Mouse (Mus musculus): Measurements from ENCODE around the gene BC030867. TPM values are rescaled to one million over a fixed set of nuclear protein-coding genes. Genes with fewer than 3 reads are reported as not detected.

The BC030867 gene
- polyA plus RNA-seq, 1 experiment from 2014 or later, result 6.8 TPM

DNA sequence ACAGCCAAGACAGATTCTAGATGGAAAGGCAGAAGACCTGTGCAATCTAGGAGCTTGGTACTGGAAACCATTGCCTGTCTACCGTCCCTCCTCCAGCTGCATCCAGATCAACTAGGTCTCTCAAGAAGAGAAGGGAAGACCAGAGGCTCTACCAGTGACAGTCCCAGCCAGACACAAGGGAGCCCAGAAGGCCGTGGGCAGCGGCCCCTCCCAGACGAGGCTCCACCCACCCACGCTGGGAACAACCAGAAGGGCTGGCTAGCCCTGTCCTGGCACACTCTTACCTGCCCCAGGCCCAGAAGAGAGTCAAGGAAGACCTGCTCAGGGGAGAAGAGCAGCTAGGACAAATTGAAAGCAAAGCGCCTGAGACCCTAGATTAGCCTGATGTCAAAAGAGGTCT, 28.2 kb upstream of the BC030867 start:
- POLR2A ChIA-PET, result interaction anchor here (1.1 kb wide), 1 partner anchor 10 kb away, joined by 3 read pairs; no protein-coding TSS in a partner anchor
- in situ Hi-C loops (cut with MboI; ENCODE audit: low pct_unique_long_range_greater_than_20kb), result no loop called here

DNA sequence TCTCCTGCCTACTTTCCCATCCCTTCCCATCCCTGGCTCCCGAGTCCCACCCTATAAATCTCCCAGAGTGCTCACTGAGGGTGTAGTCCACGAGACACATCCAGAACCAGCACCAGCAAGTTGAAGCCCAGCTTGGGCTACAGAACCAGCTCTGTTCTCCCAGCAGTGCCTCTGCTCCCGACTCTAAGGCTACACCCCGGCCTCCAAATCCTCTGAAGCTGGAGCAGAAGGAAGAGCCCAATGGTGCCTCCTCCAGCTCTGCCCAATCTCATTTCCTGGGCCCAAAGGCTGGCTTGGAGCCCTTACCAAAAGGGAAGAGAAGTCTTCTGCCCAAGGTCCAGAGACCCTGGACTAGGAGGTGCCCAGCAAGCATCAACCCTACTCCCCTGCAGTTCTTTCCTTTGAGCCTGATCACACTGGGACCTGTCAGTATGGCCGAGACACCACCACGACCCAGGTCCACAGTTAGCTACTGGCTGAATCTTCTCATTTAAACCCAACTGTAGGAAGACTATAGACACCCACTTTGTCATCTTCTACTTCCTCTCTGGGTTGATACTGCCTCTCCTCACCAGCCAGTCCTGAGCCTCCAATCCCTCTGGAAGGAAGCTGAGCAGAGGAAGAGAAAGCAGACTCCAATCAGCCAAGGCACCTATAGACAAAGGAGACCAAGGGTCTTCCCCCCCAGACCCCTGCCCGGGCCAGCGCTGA, 27.3 kb upstream of the BC030867 start:
- H3K27me3 ChIP-seq, result no peaks in the 10 kb centered on the region
- ATAC-seq (no peak), DNase-seq (ENCODE audit: low read depth, low spot score) (no peak)
- in situ Hi-C loops (cut with MboI; ENCODE audit: low pct_unique_long_range_greater_than_20kb), result no loop called here
- ChIA-PET CTCF (no interaction called here), POLR2A (interaction anchor here (1.1 kb wide), 1 partner anchor 11 kb away, joined by 3 read pairs; no protein-coding TSS in a partner anchor)
- TF ChIP-seq CTCF (IDR thresholded peaks at IDR 0.05), result no peak

More for the DNA sequence above, 28.2 kb upstream of the BC030867 start:
- CTCF ChIA-PET, result no interaction called here
- TF ChIP-seq CTCF (IDR thresholded peaks at IDR 0.05), result no peak
- no peaks in the 10 kb centered on the region for H3K27me3 ChIP-seq
- ATAC-seq, result no peak
- no peak for DNase-seq (ENCODE audit: low read depth, low spot score)

DNA sequence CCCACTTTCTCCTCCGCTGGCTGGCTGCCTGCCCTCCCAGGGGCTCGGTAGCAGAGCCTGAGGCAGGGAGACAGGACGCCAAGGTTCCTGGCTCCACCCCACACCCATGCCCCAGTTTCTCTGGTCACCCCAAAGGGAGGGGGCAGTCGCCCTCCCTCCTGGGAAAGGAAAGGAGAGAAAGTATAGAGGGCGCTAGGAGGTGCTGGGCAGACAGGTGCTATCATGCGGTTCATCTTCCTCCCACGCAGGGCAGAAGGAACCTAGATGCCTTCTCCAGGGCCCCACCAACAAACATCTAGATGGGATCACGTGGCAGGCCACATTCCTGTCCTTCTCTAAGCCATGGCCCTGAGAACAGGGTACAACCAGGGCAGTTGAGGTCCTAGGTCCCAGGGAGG, 26.7 kb upstream of the BC030867 start:
- DNase-seq (ENCODE audit: low read depth, low spot score) (no peak), ATAC-seq (no peak)
- H3K27me3 ChIP-seq, result no peaks in the 10 kb centered on the region
- in situ Hi-C loops (cut with MboI; ENCODE audit: low pct_unique_long_range_greater_than_20kb), result no loop called here
- ChIA-PET POLR2A (no interaction called here), CTCF (no interaction called here)
- no peak for TF ChIP-seq CTCF (IDR thresholded peaks at IDR 0.05)

DNA sequence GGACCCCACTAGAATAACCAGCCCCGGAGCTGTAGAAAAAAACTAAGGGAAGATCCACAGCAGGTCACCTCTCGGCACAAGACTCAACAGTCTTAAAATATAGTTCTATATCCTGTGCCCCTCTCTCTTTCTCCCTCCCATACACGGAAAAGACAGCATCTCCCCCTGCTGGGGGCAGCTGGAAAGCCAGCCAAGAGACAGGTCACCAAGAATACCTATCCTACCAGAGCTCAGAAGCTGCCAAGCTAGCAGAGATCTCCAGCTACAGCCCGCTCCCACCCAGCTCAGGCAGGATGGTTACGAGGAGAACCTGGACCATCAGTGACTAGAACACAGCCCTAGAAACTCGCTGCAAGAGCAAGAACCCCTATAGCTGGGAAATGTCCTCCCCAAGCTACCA, 25.5 kb upstream of the BC030867 start:
- no peaks in the 10 kb centered on the region for H3K27me3 ChIP-seq
- ATAC-seq (no peak), DNase-seq (ENCODE audit: low read depth, low spot score) (no peak)
- no peak for TF ChIP-seq CTCF (IDR thresholded peaks at IDR 0.05)
- CTCF ChIA-PET, result interaction anchor here (0.8 to 1.5 kb wide), 8 partner anchors 9 to 61 kb away, joined by 3 to 8 read pairs (median 3); partner anchors contain the start of gene Tmub2
- in situ Hi-C loops (cut with MboI; ENCODE audit: low pct_unique_long_range_greater_than_20kb), result no loop called here
- POLR2A ChIA-PET, result interaction anchor here (1.4 kb wide), 1 partner anchor 67 kb away, joined by 4 read pairs; the partner anchor contains the start of gene Tmem101

DNA sequence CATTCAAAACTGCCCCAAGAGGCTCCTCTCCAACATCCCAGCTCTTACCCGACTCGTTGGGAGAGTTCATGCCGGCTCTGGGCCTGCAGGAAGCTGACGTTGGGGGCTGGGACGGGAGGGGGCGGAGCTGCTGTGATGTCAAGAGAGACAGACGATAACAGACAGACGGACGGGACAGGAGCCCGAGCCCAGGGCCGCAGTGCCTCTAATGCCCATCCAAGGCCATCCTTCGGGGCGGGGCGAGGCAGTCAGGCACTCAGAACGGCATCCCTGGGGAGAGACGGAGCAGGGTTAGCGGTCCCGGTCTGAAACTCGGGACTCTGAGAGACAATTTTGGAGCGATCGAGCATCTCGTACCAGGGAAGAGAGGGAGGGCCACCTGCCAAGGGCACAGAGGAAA, 24.0 kb upstream of the BC030867 start:
- DNase-seq (ENCODE audit: low read depth, low spot score), result no peak
- TF ChIP-seq CTCF (IDR thresholded peaks at IDR 0.05), result no peak
- POLR2A ChIA-PET, result no interaction called here
- no peak for ATAC-seq
- CTCF ChIA-PET, result no interaction called here
- H3K27me3 ChIP-seq, result no peaks in the 10 kb centered on the region
- in situ Hi-C loops (cut with MboI; ENCODE audit: low pct_unique_long_range_greater_than_20kb), result loop anchor here (5.0 kb wide), 1 partner anchor 32 kb away; no protein-coding TSS in a partner anchor

DNA sequence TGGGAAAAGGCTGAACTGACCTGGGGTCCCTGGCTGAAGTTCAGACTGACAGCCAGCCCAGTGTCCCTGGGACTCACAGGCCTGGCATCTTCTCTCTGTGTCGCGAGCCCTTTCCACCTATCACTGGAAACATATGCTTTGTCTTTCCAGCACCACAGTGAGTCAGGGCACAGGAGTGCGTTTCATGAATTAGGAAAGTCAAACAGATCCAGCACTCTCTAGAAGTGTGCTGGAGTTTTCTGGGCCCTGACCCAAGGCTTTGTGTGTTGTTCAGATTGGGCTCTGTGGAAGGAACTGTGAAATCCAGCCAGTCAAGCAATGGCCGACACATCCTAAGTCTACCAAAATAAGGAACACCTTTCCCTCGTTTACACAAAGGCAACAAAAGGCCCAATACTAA, 23.5 kb upstream of the BC030867 start:
- no peak for ATAC-seq
- CTCF ChIA-PET, result no interaction called here
- no peak for TF ChIP-seq CTCF (IDR thresholded peaks at IDR 0.05)

DNA sequence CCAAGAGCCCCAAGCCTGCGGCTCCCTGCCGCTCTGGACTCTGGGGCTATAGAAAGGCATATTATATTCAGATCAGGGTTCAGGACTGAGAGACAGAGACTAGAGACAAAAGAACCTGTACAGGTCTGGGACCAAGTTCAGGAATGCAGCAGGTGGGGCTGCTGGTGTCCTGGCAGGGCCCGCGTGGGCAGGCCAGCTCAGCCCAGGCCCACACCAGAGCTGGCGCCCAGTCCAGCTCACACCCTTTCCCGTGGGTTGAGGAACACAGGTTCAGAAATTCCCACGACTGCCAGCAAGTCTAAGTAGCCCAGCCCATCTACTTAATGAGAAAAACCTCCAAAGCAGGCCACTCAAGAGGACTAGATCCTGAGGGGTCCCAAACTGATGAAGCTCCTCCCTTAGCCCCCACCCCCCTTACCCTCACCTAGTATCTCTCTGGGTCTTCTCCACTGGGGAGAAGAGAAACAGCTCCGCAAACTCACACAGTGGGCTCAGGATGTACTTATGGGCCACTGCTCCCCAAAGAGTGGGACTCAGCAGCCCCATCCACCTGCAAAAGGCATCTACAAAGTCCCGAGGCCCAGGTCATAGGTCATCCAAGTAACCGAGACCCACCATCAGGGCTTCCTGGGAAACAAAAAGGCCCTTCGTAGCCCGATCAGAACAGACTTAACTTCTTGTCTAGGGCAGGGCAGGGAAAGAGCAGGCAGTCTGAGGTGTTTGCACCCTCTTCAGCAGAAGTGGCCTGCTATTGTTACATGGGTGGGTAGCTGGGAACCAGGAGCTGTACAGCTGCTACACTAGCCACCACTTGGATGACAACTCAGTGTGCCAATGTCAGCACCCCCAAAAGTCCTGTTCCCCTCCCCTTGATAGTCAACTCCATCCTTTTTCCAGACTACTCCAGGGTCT, 22.4 kb upstream of the BC030867 start:
- no peak for TF ChIP-seq CTCF (IDR thresholded peaks at IDR 0.05)
- in situ Hi-C loops (cut with MboI; ENCODE audit: low pct_unique_long_range_greater_than_20kb), result loop anchor here (5.0 kb wide), 1 partner anchor 34 kb away; no protein-coding TSS in a partner anchor
- ChIA-PET POLR2A (interaction anchor here (1.1 kb wide), 1 partner anchor 12 kb away, joined by 3 read pairs; no protein-coding TSS in a partner anchor), CTCF (no interaction called here)
- DNase-seq (ENCODE audit: low read depth, low spot score) (no peak), ATAC-seq (no peak)
- H3K27me3 ChIP-seq, result no peaks in the 10 kb centered on the region

More for the DNA sequence above, 23.5 kb upstream of the BC030867 start:
- H3K27me3 ChIP-seq, result no peaks in the 10 kb centered on the region
- POLR2A ChIA-PET, result no interaction called here
- in situ Hi-C loops (cut with MboI; ENCODE audit: low pct_unique_long_range_greater_than_20kb), result loop anchor here (5.0 kb wide), 1 partner anchor 33 kb away; no protein-coding TSS in a partner anchor
- DNase-seq (ENCODE audit: low read depth, low spot score), result no peak

DNA sequence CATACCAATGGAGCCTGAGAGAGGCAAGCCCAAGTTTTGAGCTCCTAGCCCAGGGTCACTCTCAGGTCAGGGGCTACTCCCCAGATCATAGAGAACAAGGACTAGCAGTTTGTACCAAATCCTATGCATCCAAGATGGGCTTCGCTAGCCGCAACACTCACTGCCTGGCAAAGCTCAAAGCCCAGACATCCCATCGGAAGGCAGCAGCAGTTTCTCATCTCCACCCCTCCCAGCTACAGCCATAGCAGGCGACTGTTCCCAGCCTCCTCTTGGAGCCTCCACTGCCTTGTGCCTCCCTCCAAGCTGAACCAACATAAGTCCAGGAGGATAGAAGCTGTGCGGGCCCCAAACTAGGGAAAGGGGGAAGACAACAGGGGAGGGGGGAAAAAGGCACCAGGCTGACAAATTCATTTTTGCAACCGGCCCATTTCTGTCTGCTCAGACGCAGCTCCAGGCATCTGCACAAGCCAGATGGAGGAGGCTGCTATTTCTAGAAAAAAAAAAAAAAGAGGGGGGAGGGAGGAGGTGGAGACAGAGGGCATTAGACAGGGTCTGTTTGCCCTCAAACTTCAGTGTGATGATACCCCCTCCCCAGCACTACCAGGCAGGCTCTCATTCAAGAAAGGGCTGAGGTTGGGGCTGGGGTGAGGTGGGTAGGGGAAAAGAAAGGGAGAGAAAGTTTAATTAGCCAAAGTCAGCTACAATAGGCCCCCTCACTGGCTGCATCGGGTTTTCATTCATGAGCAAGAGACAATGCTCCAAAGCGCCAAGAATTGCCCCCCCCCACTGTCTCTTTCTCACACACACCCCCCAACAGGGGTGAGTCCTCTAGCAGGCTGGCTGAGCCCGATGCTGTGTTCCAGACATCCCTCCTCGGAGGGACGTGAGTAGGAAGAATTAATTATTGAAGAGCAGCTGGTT, 21.2 kb upstream of the BC030867 start:
- POLR2A ChIA-PET, result interaction anchor here (0.6 to 1.1 kb wide), 3 partner anchors 11 to 89 kb away, joined by 3 to 4 read pairs (median 3); no protein-coding TSS in a partner anchor
- peaks cover 4% of the 10 kb centered on the region for H3K27me3 ChIP-seq
- CTCF ChIA-PET, result interaction anchor here (2.0 kb wide), 1 partner anchor 9 kb away, joined by 4 read pairs; no protein-coding TSS in a partner anchor
- DNase-seq (ENCODE audit: low read depth, low spot score), result no peak
- TF ChIP-seq CTCF (IDR thresholded peaks at IDR 0.05), result no peak
- in situ Hi-C loops (cut with MboI; ENCODE audit: low pct_unique_long_range_greater_than_20kb), result loop anchor here (5.0 kb wide), 1 partner anchor 35 kb away; no protein-coding TSS in a partner anchor
- ATAC-seq, result no peak

DNA sequence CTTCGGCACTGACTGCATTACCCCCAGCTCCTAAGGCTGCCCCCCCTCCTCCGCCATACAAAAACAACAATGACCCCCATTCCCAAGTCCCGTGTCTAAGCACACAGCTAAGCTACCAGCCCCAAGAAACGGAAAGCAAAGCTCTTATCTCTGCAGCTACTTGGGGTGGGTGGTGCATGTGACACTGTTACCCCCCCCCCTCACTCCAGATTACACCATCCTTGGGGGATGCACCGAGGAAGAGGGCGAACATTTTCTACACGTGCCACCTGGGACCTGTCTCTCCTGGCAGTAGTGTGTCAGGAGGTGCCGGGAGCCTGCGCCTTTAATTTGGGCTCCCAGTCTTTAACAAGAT, 20.5 kb upstream of the BC030867 start:
- CTCF ChIA-PET, result interaction anchor here (2.0 kb wide), 1 partner anchor 10 kb away, joined by 4 read pairs; no protein-coding TSS in a partner anchor
- TF ChIP-seq CTCF (IDR thresholded peaks at IDR 0.05), result no peak
- DNase-seq (ENCODE audit: low read depth, low spot score) (no peak), ATAC-seq (no peak)
- H3K27me3 ChIP-seq, result peaks cover 4% of the 10 kb centered on the region
- POLR2A ChIA-PET, result no interaction called here
- in situ Hi-C loops (cut with MboI; ENCODE audit: low pct_unique_long_range_greater_than_20kb), result loop anchor here (5.0 kb wide), 1 partner anchor 36 kb away; no protein-coding TSS in a partner anchor
